Mouse (Mus musculus) right cerebral cortex, postnatal 10 days (tissue): ENCODE measurements around the gene Slc35e3.
A peak's percentile ranks its signal among the peaks of the same experiment; 100 is the strongest.

Experiments used
- DNase-seq, 2 experiments: peaks; one replicate each; pipeline ENCODE4 v3.0.0; 2021; ENCODE audit warnings: low spot score in 2 of 2

Gene Slc35e3

GRCm38 (mm10) chr10:117698313-117699138, 47.6 kb downstream of the Slc35e3 start:
- no peak for DNase-seq

- no peak for DNase-seq
Observed at GRCm38 (mm10) chr10:117697561-117698115, 48.5 kb downstream of the Slc35e3 start.

DNA sequence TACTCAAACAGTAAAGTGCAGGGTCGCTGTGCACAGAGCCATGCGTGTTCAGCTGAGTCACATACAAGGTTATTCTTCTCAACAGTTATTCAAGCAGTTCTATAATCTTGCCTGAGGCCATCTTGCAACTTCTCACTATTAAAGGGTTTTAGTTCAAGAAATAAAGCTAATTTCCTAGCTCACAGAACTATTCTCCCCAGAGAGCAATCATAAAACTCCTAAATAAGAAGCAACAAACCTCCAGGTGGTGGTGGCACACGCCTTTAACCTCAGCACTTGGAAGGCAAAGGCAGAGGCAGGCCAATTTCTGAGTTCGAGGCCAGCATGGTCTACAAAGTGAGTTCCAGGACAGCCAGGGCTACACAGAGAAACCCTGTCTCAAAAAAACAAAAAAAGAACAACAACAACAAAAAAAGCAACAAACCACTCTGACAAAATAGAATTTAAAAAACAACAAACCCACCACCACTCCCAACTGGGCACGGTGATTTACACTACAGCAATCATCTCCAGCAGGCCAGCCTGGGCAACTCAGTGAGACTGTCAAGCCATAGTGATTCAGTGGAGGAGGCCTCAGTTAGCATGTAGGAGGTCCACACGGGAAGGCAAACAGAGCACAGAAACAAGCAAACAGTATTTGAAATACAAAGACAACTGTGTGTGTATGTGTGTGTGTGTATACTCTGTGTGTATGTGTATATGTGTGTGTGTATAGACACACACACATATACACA, 49.2 kb downstream of the Slc35e3 start:
- DNase-seq = no peak

- no peak for DNase-seq
Observed at GRCm38 (mm10) chr10:117696021-117696826, 49.9 kb downstream of the Slc35e3 start.

GRCm38 (mm10) chr10:117695605-117696004, 50.6 kb downstream of the Slc35e3 start:
- DNase-seq = no peak

DNA sequence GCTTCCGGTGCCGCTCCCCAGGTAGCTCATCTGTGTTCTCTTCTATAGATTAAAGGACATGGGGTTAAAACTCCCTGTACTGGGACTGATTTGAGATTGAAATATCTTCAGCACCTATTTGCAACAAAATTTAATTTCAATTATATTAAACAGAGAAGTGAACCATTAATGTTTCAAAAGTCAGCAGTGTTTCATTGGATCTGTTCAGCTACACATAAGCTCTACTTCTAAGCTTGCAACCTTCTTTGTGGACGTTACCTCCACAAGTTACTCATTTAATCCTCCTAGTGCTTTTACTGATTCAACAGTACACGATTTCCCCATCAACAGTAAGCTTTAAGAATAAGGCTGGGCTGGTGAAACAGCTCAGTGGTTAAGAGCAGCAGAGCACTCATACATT, 51.1 kb downstream of the Slc35e3 start:
- DNase-seq = no peak

- no peak for DNase-seq
Observed at GRCm38 (mm10) chr10:117694255-117694953, 51.8 kb downstream of the Slc35e3 start.

DNA sequence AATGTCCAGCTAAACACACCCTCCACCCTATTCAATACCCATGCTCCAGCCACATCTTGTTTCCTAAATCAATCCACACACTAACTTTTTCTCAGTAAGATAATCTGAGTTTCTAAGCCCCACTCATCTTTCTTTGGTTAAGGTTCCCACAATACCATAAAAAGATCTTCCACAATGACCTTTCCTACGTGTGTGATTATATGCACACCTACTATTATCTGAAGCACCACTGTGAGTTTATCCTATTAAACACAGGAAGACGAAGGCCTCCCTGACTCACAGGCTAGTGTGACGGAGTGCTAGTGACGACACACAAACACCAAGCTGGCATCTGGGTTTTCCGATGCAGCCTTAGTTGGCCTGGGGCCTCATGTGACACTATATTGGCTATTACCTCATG, 53.2 kb downstream of the Slc35e3 start:
- DNase-seq = no peak

- DNase-seq = no peak
Observed at GRCm38 (mm10) chr10:117692173-117692572, 54.0 kb downstream of the Slc35e3 start.

DNA sequence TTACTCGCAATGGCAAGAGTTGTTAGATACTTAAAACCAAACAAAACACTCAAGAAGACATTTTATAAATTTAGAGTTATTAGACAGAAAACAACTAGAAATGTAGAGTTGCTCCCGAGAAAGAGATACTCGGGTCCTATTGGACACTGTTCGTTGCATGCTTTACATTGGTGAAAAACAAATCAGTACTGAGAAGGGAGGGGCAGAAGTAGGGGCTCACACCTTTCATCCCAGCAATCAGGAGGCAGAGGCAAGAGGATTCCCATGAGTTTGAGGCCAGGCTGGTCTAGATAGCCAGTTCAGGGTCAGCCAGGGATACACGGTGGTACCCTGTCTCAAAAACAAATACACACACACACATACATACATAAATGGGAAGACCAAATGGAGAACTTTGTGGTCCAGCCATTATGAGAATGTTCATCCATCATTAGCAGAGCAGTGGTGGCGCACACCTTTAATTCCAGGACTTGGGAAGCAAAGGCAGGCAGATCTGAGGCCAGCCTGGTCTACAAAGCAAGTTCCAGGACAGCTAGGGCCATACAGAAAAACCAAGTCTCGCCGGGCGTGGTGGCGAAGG, 54.7 kb downstream of the Slc35e3 start:
- DNase-seq = no peak

GRCm38 (mm10) chr10:117690770-117691296, 55.3 kb downstream of the Slc35e3 start:
- DNase-seq = no peak

- DNase-seq = no peak
Observed at GRCm38 (mm10) chr10:117690101-117690352, 56.1 kb downstream of the Slc35e3 start.

DNA sequence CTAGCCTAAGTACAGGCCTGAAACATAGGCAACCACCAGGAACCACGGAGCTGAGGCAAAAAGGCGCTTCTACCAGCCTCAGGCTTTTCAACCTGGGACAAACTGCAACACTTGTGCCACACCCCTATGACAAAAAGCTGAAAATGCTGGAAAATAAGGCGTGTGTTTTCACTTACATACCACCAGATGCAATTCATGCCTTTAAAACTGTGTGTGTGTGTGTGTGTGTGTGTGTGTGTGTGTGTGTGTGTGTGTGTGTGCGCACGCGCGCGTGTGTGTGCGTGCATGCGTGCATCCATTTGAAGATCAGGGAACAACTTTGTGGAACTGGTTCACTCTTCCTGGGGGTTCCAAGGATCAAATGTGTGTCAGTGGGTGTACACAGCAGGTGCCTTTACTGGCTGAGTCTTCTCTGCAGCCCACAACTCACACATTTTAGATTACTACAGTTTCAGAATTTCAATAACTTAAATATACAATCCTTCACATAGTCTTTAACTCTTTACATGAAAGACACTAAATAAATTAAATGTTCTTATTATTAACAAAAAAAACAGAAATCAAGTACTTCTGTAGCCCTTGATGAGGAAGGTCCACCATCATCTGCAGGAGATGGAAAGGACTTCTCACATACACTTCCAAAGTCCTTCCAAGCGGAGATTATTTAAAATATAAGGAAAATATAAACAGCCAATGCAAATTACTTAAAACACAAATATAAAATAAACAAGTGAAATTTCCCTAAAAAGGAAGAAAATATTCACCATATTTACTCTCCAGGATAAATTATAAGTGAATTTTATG, 56.7 kb downstream of the Slc35e3 start:
- DNase-seq = no peak

- peak in 1 of 2 experiments; percentile 41 for DNase-seq
Observed at GRCm38 (mm10) chr10:117688204-117689151, 57.7 kb downstream of the Slc35e3 start.

- DNase-seq = no peak
Observed at GRCm38 (mm10) chr10:117687577-117687976, 58.6 kb downstream of the Slc35e3 start.

DNA sequence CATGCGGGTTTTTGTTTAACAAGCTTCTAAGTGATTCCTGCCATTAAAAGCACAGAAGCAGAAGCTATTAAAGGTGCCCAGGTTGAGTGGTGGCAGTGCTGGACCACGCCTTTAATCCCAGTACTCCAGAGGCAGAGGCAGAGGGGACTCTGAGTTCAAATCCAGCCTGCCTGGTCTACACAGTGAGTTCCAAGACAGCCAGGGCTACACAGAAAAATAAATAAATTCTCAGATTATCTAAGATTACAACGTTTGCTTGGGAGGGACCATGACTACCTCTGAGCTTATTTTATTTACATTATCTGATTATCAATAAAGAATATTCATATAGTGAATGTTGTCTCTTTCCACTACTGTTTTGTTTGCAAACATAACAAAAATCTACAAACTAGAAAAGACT, 59.1 kb downstream of the Slc35e3 start:
- DNase-seq = no peak

GRCm38 (mm10) chr10:117685849-117686591, 60.1 kb downstream of the Slc35e3 start:
- no peak for DNase-seq

- no peak for DNase-seq
Observed at GRCm38 (mm10) chr10:117685171-117685848, 60.9 kb downstream of the Slc35e3 start.
